Mouse (Mus musculus) heart, embryonic 14.5 days (tissue): ENCODE data around the gene Btaf1. TPM values are rescaled to one million over a fixed set of nuclear protein-coding genes. Genes with fewer than 3 reads are reported as not detected.
"Not testable (repeated sequence)": the region's sequence is repeated elsewhere in the genome, so short reads cannot be mapped to it uniquely, and the experiment has no call there.

Source experiments
- ATAC-seq: fragments of 200-750 bp; cut with Nextera tagmentation; 2 replicates; pipeline ENCODE4 v1.8.0; 2017; ENCODE audit warnings: low read depth, moderate TSS enrichment; ENCODE audit not compliant: insufficient number of reproducible peaks, insufficient read depth, low FRiP score
- H3K27ac ChIP-seq, 2 experiments: fragments of 200-500 bp in 1 of 2; fragments of 300-500 bp in 1 of 2; sonication (generic) in 1 of 2; replicated peaks in 1 of 2; 2 replicates each; pipeline ENCODE4 v1.5.1; 2012 to 2014; ENCODE audit warnings: low read depth in 2 of 2, low read length in 2 of 2, control low read depth in 1 of 2, mild to moderate bottlenecking in 1 of 2, mixed read lengths in 1 of 2; ENCODE audit not compliant: control insufficient read depth in 1 of 2, insufficient read depth in 1 of 2
- H3K27me3 ChIP-seq: fragments of 300-500 bp; sonication (generic); 2 replicates; pipeline ENCODE4 v1.6.1; 2014; ENCODE audit warnings: mild to moderate bottlenecking, low read length, control low read depth; ENCODE audit not compliant: control insufficient read depth, insufficient read depth
- H3K36me3 ChIP-seq: fragments of 300-500 bp; sonication (generic); 2 replicates; pipeline ENCODE4 v1.6.1; 2014; ENCODE audit warnings: mild to moderate bottlenecking, control low read depth, low read length, mixed read lengths; ENCODE audit not compliant: control insufficient read depth, insufficient read depth
- H3K4me1 ChIP-seq, 2 experiments: fragments of 200-500 bp in 1 of 2; fragments of 300-500 bp in 1 of 2; sonication (generic) in 1 of 2; 2 replicates each; pipeline ENCODE4 v1.6.1; 2012 to 2014; ENCODE audit warnings: low read length in 2 of 2, control low read depth in 1 of 2, mixed read lengths in 1 of 2; ENCODE audit not compliant: control insufficient read depth in 2 of 2, insufficient read depth in 2 of 2
- H3K4me2 ChIP-seq: fragments of 300-500 bp; sonication (generic); 2 replicates; pipeline ENCODE4 v1.6.1; 2014; ENCODE audit warnings: mild to moderate bottlenecking, low read length
- H3K4me3 ChIP-seq, 2 experiments: fragments of 200-500 bp in 1 of 2; fragments of 300-500 bp in 1 of 2; sonication (generic) in 1 of 2; 2 replicates each; pipeline ENCODE4 v1.5.1; 2012 to 2014; ENCODE audit warnings: low read length in 2 of 2, mild to moderate bottlenecking in 2 of 2, control low read depth in 1 of 2, low read depth in 1 of 2, moderate library complexity in 1 of 2; ENCODE audit not compliant: control insufficient read depth in 1 of 2, insufficient read depth in 1 of 2
- H3K9ac ChIP-seq: fragments of 300-500 bp; sonication (generic); 2 replicates; pipeline ENCODE4 v1.6.1; 2014; ENCODE audit warnings: mild to moderate bottlenecking, low read length
- H3K9me3 ChIP-seq: fragments of 300-500 bp; sonication (generic); 2 replicates; pipeline ENCODE4 v1.6.1; 2016; ENCODE audit warnings: low read length, control low read depth; ENCODE audit not compliant: control insufficient read depth
- WGBS: fragments of 180-500 bp; shearing (Covaris S2); extraction: QIAGEN DNeasy Blood & Tissue Kit; methylation state at CpG from one replicate; pipeline ENCODE4 v1.1.7; 2014; 5-methylcytosine and 5-hydroxymethylcytosine counted together
- polyA plus RNA-seq: library from polyadenylated mRNA; unstranded; fragments of >200 nt; fragmentation: Nextera tagmentation; extraction: Ambion mirVana; gene quantifications from 2 replicates; pipeline ENCODE4 v1.2.1, GENCODE M21; 2014

Gene Btaf1
- polyA plus RNA-seq, 1 experiment from 2014 or later: 11.0 TPM

DNA sequence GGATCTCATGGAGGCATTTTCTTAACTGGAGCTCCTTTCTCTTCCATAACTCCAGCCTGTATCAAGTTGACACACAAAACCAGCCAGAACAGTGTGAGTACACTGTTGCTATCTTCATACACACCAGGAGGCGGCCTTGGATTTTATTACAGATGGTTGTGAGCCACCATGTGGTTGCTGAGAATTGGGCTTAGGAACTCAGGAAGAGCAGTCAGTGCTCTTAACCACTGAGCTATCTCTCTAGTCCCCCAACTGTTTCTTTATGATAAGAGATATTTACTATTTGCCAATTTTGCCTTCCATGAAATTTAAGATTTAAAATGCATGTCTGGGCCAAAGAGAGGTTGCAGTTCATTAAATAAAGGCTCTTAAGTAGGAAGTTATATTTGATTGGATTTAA lies 14.2 kb downstream of the Btaf1 start:
- no peak for ATAC-seq
- WGBS: 93% methylated on average over 1 of the region's 1 CpGs
- Histone ChIP-seq H3K36me3 (no peaks in the 10 kb centered on the region), H3K9ac (no peak overlapping the region), H3K4me3 (no peak overlapping the region), H3K9me3 (no peaks in the 10 kb centered on the region), H3K4me2 (no peak overlapping the region), H3K4me1 (no peaks in the 10 kb centered on the region), H3K27me3 (no peaks in the 10 kb centered on the region), H3K27ac (no peak overlapping the region)

DNA sequence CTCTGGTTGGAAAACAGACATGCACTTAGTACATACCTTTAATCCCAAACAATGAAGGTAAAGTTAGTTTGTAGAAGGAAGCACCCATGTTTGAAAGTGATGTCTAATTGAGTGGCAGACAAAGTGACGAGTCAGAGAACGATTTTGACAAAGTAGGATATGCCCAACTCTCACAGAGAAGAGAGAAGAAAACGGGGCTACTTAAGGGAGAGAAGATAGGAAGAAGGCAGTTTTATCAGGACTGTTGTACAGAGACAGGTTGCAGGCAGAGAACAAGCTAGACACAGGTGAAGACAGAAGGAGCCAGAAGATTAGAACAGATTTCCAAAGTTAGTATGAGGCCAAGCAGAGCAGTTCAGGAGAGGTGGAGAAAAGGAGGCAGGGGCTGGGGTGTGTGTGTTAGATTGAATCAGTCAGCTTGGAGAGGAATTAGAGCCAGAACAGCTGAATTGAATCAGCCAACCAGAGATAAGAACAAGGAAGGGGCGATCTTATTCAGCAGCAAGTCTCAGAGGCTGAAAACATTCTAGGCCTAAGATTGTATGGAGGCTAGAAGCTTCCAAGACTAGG lies 27.8 kb downstream of the Btaf1 start:
- Histone ChIP-seq H3K9me3 (no peaks in the 10 kb centered on the region), H3K27ac (no peak overlapping the region), H3K36me3 (peaks cover 25% of the 10 kb centered on the region), H3K4me2 (no peak overlapping the region), H3K4me1 (peaks cover 0 to 5% of the 10 kb centered on the region in 2 experiments; a peak in 1 of 4 replicates), H3K9ac (no peak overlapping the region), H3K27me3 (no peaks in the 10 kb centered on the region), H3K4me3 (no peak overlapping the region)
- WGBS: 39% methylated on average over 4 of the region's 4 CpGs
- ATAC-seq: no peak

DNA sequence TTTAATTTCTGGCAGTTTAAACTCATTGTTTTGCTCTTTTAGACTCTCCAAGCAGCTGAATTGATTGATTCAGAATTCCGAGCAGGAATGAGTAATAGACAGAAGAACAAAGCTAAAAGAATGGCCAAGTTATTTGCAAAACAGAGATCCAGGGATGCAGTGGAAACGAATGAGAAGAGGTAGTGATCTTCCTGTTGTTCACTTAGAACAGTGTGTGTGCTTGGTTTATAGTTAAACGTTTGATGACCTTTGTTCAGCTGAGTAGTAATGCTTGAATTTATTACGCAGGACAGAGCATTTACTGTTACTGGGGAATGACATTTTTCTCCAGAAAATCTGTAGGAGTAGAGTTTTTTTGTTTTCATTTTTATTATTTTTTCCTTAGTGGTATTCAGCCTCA lies 32.5 kb downstream of the Btaf1 start:
- Histone ChIP-seq H3K4me2 (no peak overlapping the region), H3K9ac (no peak overlapping the region), H3K36me3 (peaks cover 57% of the 10 kb centered on the region), H3K9me3 (no peaks in the 10 kb centered on the region), H3K27ac (no peak overlapping the region), H3K4me1 (peaks cover 0 to 5% of the 10 kb centered on the region in 2 experiments; a peak in 1 of 4 replicates), H3K27me3 (no peaks in the 10 kb centered on the region), H3K4me3 (no peak overlapping the region)
- ATAC-seq: no peak
- WGBS: 88% methylated on average over 4 of the region's 4 CpGs

GRCm38 (mm10) chr19:36961320-36961719 lies 35.4 kb downstream of the Btaf1 start:
- Histone ChIP-seq H3K36me3 (peaks cover 82% of the 10 kb centered on the region), H3K27ac (no peak overlapping the region), H3K9me3 (no peaks in the 10 kb centered on the region), H3K27me3 (no peaks in the 10 kb centered on the region), H3K4me2 (no peak overlapping the region), H3K4me1 (no peaks in the 10 kb centered on the region), H3K9ac (no peak overlapping the region), H3K4me3 (no peak overlapping the region)
- ATAC-seq: no peak
- 96% methylated on average over 1 of the region's 1 CpGs for WGBS

GRCm38 (mm10) chr19:36962544-36963260 lies 36.8 kb downstream of the Btaf1 start:
- ATAC-seq, H3K4me2 ChIP-seq, H3K27ac ChIP-seq, H3K4me3 ChIP-seq, H3K4me1 ChIP-seq, H3K27me3 ChIP-seq, H3K9ac ChIP-seq, H3K9me3 ChIP-seq: not testable (repeated sequence)
- H3K36me3 ChIP-seq: peaks cover 77% of the 10 kb centered on the region
- 85% methylated on average over 6 of the region's 6 CpGs for WGBS

DNA sequence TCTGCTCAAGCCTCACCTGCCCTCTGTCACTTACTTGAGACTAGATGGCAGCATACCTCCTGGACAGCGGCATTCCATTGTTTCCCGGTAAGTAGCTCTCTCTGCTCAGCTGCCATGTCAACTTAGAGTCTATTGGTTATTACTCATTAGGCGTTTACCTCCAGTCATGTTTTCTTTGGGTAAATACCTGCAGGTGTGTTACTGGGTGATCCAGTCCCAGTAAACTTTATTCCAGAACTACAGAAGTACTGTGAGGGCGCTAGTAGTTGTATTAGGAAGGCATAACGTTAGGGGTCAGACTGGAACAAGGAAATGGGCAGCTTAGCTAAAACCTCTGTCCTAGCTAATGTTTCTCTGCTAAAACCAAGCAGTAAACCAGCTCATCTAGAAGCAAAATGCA lies 78.7 kb downstream of the Btaf1 start:
- no peak overlapping the region for H3K4me2 ChIP-seq
- H3K27me3 ChIP-seq: no peaks in the 10 kb centered on the region
- no peak overlapping the region for H3K27ac ChIP-seq
- H3K9me3 ChIP-seq: no peaks in the 10 kb centered on the region
- 84% methylated on average over 5 of the region's 5 CpGs for WGBS
- no peak overlapping the region for H3K9ac ChIP-seq
- no peak overlapping the region for H3K4me3 ChIP-seq
- ATAC-seq: no peak
- H3K36me3 ChIP-seq: peaks cover 95% of the 10 kb centered on the region
- H3K4me1 ChIP-seq: no peaks in the 10 kb centered on the region

DNA sequence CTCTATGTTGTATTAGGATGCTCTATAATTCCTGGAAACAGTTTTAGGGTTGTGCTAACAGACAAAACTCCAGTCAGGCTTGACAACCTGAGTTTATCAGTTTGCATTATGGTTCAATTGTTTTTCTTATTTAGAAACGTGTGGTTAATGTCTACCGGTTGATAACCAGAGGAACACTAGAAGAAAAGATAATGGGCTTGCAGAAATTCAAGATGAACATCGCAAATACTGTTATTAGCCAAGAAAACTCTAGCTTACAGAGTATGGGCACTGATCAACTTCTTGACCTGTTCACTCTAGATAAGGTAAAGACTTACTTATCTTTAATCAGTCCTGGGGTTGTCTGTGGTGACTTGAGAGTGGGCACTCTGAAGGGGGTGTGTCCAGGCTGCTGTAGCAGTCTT lies 84.0 kb downstream of the Btaf1 start:
- ATAC-seq: no peak
- Histone ChIP-seq H3K27ac (no peak overlapping the region), H3K4me1 (no peaks in the 10 kb centered on the region), H3K4me3 (no peak overlapping the region), H3K9me3 (no peaks in the 10 kb centered on the region), H3K9ac (no peak overlapping the region), H3K36me3 (peaks cover 93% of the 10 kb centered on the region), H3K4me2 (no peak overlapping the region), H3K27me3 (no peaks in the 10 kb centered on the region)
- WGBS: 73% methylated on average over 3 of the region's 3 CpGs

GRCm38 (mm10) chr19:37013461-37013860 lies 87.6 kb downstream of the Btaf1 start:
- H3K27ac ChIP-seq: no peak overlapping the region
- H3K4me1 ChIP-seq: peaks cover 0 to 2% of the 10 kb centered on the region in 2 experiments; a peak in 1 of 4 replicates
- 96% methylated on average over 6 of the region's 6 CpGs for WGBS
- no peaks in the 10 kb centered on the region for H3K27me3 ChIP-seq
- no peak overlapping the region for H3K4me2 ChIP-seq
- H3K9me3 ChIP-seq: peaks cover 11% of the 10 kb centered on the region
- H3K36me3 ChIP-seq: peaks cover 59% of the 10 kb centered on the region
- H3K4me3 ChIP-seq: no peak overlapping the region
- no peak for ATAC-seq
- no peak overlapping the region for H3K9ac ChIP-seq
